Mouse (Mus musculus) stomach, embryonic 16.5 days (tissue): Measurements from ENCODE around the gene Naa15. TPM values are rescaled to one million over a fixed set of nuclear protein-coding genes. Genes with fewer than 3 reads are reported as not detected.

Experiments used
- ATAC-seq: fragments of 200-750 bp; cut with Nextera tagmentation; 2 replicates; pipeline ENCODE4 v1.8.0; 2017; ENCODE audit warnings: moderate number of reproducible peaks, moderate TSS enrichment; ENCODE audit not compliant: insufficient read depth, low FRiP score
- H3K27ac ChIP-seq: fragments of 300-500 bp; sonication (generic); 2 replicates; pipeline ENCODE4 v1.5.1; 2014; ENCODE audit warnings: low read length
- H3K27me3 ChIP-seq: fragments of 300-500 bp; sonication (generic); 2 replicates; pipeline ENCODE4 v1.6.1; 2014; ENCODE audit warnings: low read length, control low read depth, mixed read lengths; ENCODE audit not compliant: control insufficient read depth, insufficient read depth
- H3K36me3 ChIP-seq: fragments of 300-500 bp; sonication (generic); 2 replicates; pipeline ENCODE4 v1.6.1; 2014; ENCODE audit warnings: low read length; ENCODE audit not compliant: control insufficient read depth, insufficient read depth
- H3K4me1 ChIP-seq: fragments of 300-500 bp; sonication (generic); 2 replicates; pipeline ENCODE4 v1.6.1; 2014; ENCODE audit warnings: low read length, control low read depth, mixed read lengths; ENCODE audit not compliant: control insufficient read depth, insufficient read depth
- H3K4me2 ChIP-seq: fragments of 300-500 bp; sonication (generic); 2 replicates; pipeline ENCODE4 v1.6.1; 2014; ENCODE audit warnings: low read depth, low read length, mixed read lengths
- H3K4me3 ChIP-seq: fragments of 300-500 bp; sonication (generic); replicated peaks from 2 replicates; pipeline ENCODE4 v1.5.1; 2014; ENCODE audit warnings: mild to moderate bottlenecking, low read length
- H3K9ac ChIP-seq: fragments of 300-500 bp; sonication (generic); 2 replicates; pipeline ENCODE4 v1.6.1; 2014; ENCODE audit warnings: low read length
- H3K9me3 ChIP-seq: fragments of 300-500 bp; sonication (generic); replicated peaks from 2 replicates; pipeline ENCODE4 v1.6.1; 2016; ENCODE audit warnings: low read length, control low read depth; ENCODE audit not compliant: control insufficient read depth
- whole genome bisulfite sequencing: fragments of 180-500 bp; shearing (Covaris S2); extraction: QIAGEN DNeasy Blood & Tissue Kit; methylation state at CpG from one replicate; pipeline ENCODE4 v1.1.7; 2014; 5-methylcytosine and 5-hydroxymethylcytosine counted together
- polyA plus RNA-seq: library from polyadenylated mRNA; unstranded; fragments of >200 nt; fragmentation: Nextera tagmentation; extraction: Ambion mirVana; gene quantifications from 2 replicates; pipeline ENCODE4 v1.2.1, GENCODE M21; 2015

Gene Naa15
- polyA plus RNA-seq, 1 experiment from 2014 or later, result 28.9 TPM

- Histone ChIP-seq H3K9ac (no peak overlapping the region), H3K9me3 (no peaks in the 10 kb centered on the region), H3K4me2 (no peak overlapping the region), H3K4me1 (no peaks in the 10 kb centered on the region), H3K36me3 (peaks cover 15% of the 10 kb centered on the region), H3K4me3 (no peak overlapping the region), H3K27me3 (no peaks in the 10 kb centered on the region), H3K27ac (no peak overlapping the region)
- 78% methylated on average over 2 of the region's 2 CpGs for WGBS
- no peak for ATAC-seq
Observed at GRCm38 (mm10) chr3:51468530-51468929, 53.6 kb downstream of the Naa15 start.

GRCm38 (mm10) chr3:51475706-51476105 lies 60.8 kb downstream of the Naa15 start:
- WGBS, result 80% methylated on average over 4 of the region's 4 CpGs
- H3K4me2 ChIP-seq, result no peak overlapping the region
- H3K4me3 ChIP-seq, result no peak overlapping the region
- H3K27ac ChIP-seq, result no peak overlapping the region
- no peak for ATAC-seq
- H3K4me1 ChIP-seq, result no peaks in the 10 kb centered on the region
- H3K9ac ChIP-seq, result no peak overlapping the region
- no peaks in the 10 kb centered on the region for H3K9me3 ChIP-seq
- no peaks in the 10 kb centered on the region for H3K27me3 ChIP-seq
- peaks cover 8% of the 10 kb centered on the region; the same call in 1 of the 2 replicates for H3K36me3 ChIP-seq

GRCm38 (mm10) chr3:51479893-51480292 lies 64.9 kb downstream of the Naa15 start:
- no peak for ATAC-seq
- Histone ChIP-seq H3K4me2 (no peak overlapping the region), H3K9me3 (no peaks in the 10 kb centered on the region), H3K4me1 (peaks cover under 1% of the 10 kb centered on the region; the same call in 1 of the 2 replicates), H3K4me3 (no peak overlapping the region), H3K9ac (no peak overlapping the region), H3K36me3 (peaks cover 4% of the 10 kb centered on the region; the same call in 1 of the 2 replicates), H3K27ac (no peak overlapping the region), H3K27me3 (no peaks in the 10 kb centered on the region)
- 31% methylated on average over 2 of the region's 2 CpGs for WGBS

DNA sequence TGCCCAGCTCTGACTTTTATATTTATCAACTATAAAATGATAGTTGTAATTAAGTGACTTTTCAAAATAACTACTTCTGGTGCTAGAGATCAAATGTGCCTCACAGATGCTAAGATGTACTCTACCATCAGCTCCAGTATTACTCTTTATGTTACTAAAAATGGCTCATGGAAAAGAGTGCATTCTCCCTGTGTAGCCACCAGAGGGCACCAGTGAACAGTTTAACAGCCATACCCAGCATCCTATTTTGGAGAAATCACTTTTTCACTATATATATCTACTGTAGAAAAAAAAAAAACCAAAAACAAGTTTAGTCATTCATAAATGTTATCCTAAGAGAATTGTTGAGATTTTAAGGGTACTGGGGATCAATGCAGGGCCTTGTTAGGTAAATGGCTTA lies 66.1 kb downstream of the Naa15 start:
- Histone ChIP-seq H3K4me2 (no peak overlapping the region), H3K9me3 (no peaks in the 10 kb centered on the region), H3K4me1 (peaks cover 11% of the 10 kb centered on the region), H3K27me3 (no peaks in the 10 kb centered on the region), H3K4me3 (no peak overlapping the region), H3K36me3 (no peaks in the 10 kb centered on the region; the same call in 1 of the 2 replicates), H3K27ac (no peak overlapping the region), H3K9ac (no peak overlapping the region)
- no peak for ATAC-seq

- Histone ChIP-seq H3K4me2 (no peak overlapping the region), H3K9ac (no peak overlapping the region), H3K36me3 (no peaks in the 10 kb centered on the region), H3K27ac (no peak overlapping the region), H3K4me3 (no peak overlapping the region), H3K4me1 (peaks cover 11% of the 10 kb centered on the region), H3K9me3 (no peaks in the 10 kb centered on the region), H3K27me3 (no peaks in the 10 kb centered on the region)
- 51% methylated on average over 3 of the region's 3 CpGs for WGBS
- no peak for ATAC-seq
Observed at GRCm38 (mm10) chr3:51481881-51482280, 66.9 kb downstream of the Naa15 start.

GRCm38 (mm10) chr3:51482781-51483180 lies 67.8 kb downstream of the Naa15 start:
- no peak for ATAC-seq

DNA sequence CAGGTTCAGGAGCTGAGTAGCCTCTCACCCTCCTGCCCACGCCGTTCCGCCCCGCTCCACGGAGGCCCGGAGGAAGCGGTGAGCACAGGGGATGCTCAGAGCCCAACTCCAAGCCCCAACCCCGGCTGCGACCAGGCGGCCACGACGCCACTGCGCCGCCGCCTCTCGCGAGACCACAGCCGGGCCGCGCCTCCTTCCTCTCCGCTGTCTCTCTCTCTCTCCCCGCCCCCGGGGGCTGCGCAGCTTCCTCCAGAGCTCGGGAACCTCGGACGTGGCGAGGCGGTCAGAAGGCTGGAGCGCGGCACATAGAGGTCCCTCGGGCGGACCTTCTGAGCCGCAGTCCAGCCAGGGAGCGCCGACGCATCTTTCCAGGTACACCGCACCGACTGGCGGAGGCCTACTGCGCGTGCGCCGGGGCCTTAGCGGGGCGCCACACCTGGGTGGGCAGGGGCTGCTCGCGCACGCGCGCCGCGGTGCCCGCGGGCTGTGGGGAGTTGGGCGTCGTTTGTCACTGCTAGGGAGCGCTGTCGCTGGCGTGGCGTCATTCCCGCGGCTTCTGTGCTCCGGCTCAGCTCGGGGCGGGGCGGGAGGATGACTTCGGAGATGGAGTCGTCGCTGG lies 68.9 kb downstream of the Naa15 start, which contains the start of gene Rab33b:
Gene Rab33b, plus strand, starts transcription at position 180 of the 619 bp plus-strand sequence.
- peak within 1 kb of the TSS; percentile 95 for H3K27ac ChIP-seq
- peaks cover 11% of the 10 kb centered on the region for H3K4me1 ChIP-seq
- H3K9ac ChIP-seq, result peak within 1 kb of the TSS; percentile 87
- 0% methylated on average over 68 of the region's 70 CpGs for WGBS
- H3K9me3 ChIP-seq, result no peaks in the 10 kb centered on the region
- H3K4me2 ChIP-seq, result peak within 1 kb of the TSS; percentile 69
- H3K36me3 ChIP-seq, result no peaks in the 10 kb centered on the region
- no peaks in the 10 kb centered on the region for H3K27me3 ChIP-seq
- peak within 1 kb of the TSS; percentile 89 for H3K4me3 ChIP-seq
- peak; percentile 98 for ATAC-seq

More at GRCm38 (mm10) chr3:51482781-51483180, 67.8 kb downstream of the Naa15 start:
- H3K27me3 ChIP-seq, result no peaks in the 10 kb centered on the region
- peak overlapping the region; percentile 87 for H3K9ac ChIP-seq
- H3K4me1 ChIP-seq, result peaks cover 11% of the 10 kb centered on the region
- peak overlapping the region; percentile 63 for H3K4me2 ChIP-seq
- peak overlapping the region; percentile 89 for H3K4me3 ChIP-seq
- no peaks in the 10 kb centered on the region for H3K36me3 ChIP-seq
- no peaks in the 10 kb centered on the region for H3K9me3 ChIP-seq
- WGBS, result 59% methylated on average over 3 of the region's 3 CpGs
- no peak overlapping the region for H3K27ac ChIP-seq

DNA sequence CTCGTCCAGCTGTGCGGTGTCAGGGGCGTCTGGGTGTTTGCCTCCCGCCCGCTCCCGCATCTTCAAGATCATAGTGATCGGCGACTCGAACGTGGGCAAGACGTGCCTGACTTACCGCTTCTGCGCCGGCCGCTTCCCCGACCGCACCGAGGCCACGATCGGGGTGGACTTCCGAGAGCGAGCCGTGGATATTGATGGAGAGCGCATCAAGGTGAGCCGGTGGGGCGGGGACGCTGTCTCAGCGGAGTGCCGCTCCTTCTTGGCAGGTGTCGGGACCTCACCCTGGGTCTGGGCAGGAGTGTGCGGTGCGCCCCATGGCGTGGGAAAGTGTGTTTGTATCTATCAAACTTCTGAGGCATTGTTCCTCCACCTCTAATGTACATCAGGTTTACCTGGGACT lies 69.4 kb downstream of the Naa15 start:
- WGBS, result under 1% methylated on average over 33 of the region's 33 CpGs
- H3K27ac ChIP-seq, result peak overlapping the region; percentile 95
- peak overlapping the region; percentile 89 for H3K4me3 ChIP-seq
- peak overlapping the region; percentile 69 for H3K4me2 ChIP-seq
- peak overlapping the region; percentile 87 for H3K9ac ChIP-seq
- H3K4me1 ChIP-seq, result peaks cover 11% of the 10 kb centered on the region
- peak; percentile 1; the same call in 1 of the 2 replicates for ATAC-seq
- no peaks in the 10 kb centered on the region for H3K27me3 ChIP-seq
- H3K36me3 ChIP-seq, result no peaks in the 10 kb centered on the region
- H3K9me3 ChIP-seq, result no peaks in the 10 kb centered on the region

DNA sequence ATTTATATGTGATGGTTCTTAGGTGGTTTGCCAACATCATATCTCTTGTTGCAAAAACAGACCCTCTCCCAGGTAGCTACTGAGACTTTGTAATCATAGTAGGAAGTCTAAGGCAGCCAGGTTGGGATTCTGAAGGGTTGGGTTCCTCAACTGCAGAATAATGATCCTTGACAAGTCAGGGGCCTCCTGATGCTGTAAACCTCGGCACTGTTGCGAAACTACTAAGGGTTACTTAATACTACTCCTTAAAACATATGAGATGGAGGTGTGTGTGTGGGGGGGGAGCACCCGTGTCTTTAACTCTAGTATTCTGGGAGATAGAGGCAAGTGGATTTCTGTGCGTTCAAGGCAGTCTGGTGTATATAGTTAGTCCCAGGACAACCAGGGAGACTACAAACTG lies 70.4 kb downstream of the Naa15 start:
- Histone ChIP-seq H3K4me3 (peak overlapping the region; percentile 89), H3K27ac (no peak overlapping the region), H3K27me3 (no peaks in the 10 kb centered on the region), H3K4me2 (peak overlapping the region; percentile 69), H3K4me1 (peaks cover 11% of the 10 kb centered on the region), H3K9ac (peak overlapping the region; percentile 87), H3K36me3 (no peaks in the 10 kb centered on the region), H3K9me3 (no peaks in the 10 kb centered on the region)
- 53% methylated on average over 4 of the region's 4 CpGs for WGBS
- ATAC-seq, result no peak
